Mouse (Mus musculus) lung, postnatal 10 days (tissue): ENCODE measurements at regions not wholly inside any gene's neighbourhood (a gene's known extent, or its start where the extent isn't known, plus 50 kb on each side); places are given as distances from the start of the nearest gene placed in this dataset.
A peak's percentile ranks its signal among the peaks of the same experiment; 100 is the strongest.

Experiments used
- DNase-seq: peaks from one replicate; pipeline ENCODE4 v3.0.0; 2021

DNA sequence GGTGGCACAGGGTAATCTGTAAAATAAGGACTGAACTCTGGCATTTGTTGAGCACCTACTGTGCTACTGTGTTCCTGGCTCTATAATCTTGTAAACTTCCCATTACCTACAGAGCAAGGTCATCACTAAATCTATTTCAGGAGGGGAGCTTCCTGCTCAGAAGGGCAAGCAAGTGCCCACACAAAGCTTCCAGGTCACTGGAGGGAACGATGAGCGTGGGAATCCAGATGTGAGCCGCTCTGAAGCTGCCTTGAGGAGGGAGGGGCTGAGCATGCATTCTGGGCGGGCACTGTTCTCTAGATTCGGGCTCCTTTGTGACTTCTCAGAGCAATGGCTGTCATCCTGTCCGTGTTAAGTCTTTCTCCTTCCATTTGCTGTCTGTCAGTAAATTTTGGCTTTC, 198.5 kb upstream of the Eef2kmt start:
- no peak for DNase-seq

DNA sequence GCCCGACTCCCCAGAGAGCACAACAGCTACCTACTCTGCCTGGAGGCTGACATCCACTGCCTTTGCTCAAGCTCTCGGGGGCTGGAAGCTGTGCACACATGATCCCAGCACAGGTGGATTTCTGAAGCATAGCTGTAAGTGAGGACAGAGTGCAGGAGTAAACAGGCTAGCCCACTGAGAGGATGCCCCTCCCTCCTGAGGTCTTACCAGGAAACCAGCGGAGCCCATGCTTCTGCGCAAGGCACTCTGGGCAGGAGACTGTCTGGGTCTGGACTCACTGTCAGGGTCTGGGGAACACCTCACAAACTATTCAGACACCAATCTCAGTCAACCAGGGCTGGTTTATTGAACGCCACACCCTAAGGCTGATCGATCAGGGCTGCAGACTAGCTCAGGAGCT, 197.2 kb upstream of the Eef2kmt start:
- no peak for DNase-seq

DNA sequence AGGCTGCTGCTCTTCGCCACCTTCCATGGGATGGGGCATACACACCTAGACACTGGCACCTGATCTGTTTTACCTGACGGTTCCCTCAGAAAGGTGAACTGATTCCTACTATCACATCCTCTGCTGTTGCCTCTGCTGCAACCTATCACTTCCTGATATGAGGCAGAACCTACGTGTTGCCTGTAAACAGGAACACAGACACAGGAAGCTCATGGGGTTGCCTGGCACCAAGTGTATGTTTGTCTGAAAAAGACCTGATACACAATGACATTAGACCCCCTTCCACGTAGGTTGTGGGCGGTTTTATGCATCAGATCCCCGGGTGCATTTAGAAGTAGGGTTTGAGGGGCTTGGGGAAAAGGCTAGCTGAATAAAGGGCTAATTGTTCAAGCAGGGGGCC, 190.0 kb upstream of the Eef2kmt start:
- DNase-seq: no peak

DNA sequence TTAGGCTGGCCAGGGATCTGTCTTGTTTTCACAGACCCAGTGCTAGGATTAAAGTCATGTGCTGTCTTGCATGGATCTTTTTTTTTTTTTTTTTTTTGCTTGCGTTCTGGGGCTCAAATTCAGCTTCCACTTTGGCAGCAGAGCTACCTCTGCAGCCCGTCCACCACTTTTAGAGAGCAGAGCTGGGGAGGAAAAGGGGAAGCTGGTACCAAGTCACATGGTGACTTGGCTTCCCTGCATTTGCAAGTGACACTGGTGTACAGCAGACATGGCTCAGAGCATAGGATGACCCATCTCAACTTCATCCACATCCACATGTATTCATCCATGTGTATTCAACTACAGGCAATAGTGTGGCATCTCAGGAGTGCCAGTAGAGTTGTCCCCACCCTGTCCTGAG, 189.0 kb upstream of the Eef2kmt start:
- DNase-seq: no peak

DNA sequence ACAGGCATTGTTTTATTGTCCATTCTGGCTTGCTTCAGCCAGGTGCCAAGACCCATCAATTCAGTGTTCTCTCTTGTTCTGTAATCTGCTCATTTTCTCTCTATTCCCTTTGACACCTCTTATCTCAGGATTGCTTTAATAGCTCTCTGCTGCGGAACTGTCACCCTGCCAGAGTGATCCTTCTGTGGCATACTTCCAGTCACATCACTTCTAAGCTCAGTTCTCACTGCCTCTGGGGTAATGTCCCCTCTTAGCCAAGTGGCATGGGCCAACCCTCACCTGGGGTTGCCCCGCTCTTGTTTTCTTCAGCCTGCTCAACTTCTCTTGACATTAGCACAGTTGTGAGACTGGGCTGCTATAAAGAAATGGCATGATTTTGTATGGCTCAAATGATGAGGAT, 183.9 kb upstream of the Eef2kmt start:
- no peak for DNase-seq

DNA sequence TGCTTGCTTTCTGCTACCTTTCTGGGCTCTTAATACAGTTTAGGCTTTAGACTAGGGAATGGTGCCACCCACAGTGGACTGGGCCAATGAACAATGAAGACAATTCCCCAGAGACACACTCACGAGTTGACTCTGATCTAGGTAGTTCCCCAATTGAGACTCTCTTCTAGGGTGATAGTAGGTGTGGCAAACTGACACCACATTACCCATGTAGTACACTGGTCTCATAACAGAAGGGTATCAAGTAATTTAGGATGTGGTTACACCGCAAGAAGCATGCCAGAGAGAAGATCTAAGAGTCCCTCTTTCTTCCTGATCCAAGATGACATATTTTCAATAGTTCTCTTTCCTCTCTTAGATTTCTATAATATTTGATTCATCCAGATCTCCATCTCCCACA, 182.6 kb upstream of the Eef2kmt start:
- DNase-seq: no peak

DNA sequence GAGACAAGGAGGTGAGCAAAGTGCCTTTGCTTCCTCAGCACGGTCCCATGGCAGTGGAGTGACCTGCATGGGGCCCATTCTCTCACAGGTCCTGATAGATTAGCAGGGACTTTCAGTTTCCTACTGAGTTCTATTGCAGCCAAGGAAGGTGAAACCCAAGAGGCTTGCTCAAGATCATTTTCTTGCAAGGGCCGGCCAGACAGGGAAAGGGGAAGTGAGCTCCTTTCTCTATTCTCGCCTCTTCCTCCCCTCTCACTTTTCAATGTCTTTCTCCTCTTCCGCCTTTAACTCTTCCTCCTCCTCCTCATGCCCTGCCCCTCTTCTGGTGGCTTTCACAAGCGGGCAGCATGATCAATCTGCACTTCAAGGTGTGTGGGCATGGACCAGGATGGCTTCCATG, 175.9 kb upstream of the Eef2kmt start:
- no peak for DNase-seq

DNA sequence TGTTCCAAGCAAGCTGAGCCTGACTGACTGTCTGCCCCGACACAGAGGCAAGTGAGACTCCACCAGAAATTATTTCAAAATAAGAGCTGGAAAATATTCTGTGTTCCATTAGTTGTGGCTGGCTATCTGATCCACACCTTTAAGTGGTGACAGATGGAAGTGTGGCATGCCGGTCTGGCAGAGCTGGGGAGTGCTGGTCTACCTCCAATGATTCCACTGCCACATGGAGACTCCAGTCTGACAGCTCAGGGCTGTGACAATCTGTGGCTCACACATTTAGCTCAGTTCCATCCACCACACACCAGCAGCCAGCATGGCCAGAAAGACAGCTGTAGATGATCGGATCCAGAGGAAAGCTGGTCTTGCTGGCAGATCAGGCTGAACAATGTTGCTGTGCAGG, 175.3 kb upstream of the Eef2kmt start:
- DNase-seq: peak; percentile 34

DNA sequence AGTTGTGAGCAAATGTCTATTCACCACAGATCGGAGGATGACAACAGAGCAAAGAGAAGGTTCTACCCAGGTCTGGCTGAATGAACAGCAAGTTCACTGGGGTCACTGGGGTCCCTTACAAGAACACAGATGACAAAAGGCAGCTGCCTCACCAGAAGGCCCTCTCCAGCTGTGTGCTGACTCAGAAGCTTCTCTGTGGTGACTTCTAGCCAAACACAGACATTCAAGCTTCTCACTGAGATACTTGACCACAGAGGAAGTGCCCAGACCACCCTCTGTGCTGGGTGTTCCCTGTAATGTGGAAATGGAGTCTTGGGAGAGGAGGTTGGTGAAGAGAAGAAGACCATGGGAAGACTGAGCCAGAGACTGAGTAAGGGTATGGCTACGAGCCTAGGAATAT, 173.7 kb upstream of the Eef2kmt start:
- no peak for DNase-seq

DNA sequence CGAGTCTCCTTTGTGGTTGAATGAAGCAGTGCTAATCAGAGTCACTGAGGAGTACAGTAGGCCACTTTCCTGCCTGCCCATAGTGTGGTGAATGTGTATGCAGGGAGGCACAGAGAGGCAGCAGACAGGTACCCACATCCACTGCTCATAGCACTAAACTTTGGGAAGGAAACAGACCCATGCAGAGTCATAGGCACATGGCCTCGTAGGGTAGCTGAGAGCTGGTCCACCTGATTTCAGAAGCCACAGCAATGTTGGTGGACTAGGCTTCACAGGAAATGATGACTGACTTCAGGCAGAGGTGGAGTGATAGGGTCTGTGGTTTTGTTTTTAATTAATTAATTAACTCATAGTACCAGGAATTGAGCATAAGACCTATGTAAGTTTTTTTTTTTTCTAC, 170.1 kb upstream of the Eef2kmt start:
- no peak for DNase-seq

DNA sequence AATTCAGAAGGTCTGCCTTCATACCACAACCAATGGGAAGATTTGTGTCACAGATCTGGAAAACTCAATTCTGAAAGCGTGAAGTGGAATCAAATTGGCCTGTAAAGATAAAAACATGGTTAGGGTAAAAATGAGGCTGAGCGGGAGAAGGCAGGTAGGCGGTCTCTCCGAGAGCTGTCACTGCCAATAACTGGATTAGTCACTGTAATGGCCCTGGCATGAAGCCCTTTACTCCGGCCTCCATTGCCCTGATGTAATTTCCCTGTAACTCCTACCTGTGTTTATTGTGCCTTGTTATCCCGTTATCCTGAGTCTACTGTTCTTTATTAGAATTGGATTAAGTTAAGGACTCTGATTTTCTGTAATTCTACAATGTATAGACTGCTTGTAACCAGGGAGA, 166.3 kb upstream of the Eef2kmt start:
- no peak for DNase-seq

DNA sequence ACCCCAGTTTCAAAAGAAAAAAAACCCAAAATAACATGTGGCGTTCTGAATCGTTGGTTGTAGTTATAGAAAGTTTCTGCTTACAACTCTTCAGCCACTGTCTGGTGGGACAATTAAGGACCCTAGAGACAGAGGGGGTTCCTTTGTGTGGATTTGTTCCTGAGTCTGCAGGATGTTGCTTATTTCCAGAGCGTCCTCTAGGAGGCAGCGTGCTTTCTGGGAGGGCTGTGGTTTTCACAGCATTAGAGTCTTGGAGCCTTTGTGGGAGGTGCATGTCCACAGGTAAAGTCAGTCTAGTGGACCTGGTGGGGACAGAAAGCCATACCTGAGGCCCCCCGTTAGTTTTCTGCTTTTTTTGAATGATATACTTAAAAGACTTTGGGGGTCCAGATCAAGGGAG, 165.8 kb upstream of the Eef2kmt start:
- DNase-seq: no peak

DNA sequence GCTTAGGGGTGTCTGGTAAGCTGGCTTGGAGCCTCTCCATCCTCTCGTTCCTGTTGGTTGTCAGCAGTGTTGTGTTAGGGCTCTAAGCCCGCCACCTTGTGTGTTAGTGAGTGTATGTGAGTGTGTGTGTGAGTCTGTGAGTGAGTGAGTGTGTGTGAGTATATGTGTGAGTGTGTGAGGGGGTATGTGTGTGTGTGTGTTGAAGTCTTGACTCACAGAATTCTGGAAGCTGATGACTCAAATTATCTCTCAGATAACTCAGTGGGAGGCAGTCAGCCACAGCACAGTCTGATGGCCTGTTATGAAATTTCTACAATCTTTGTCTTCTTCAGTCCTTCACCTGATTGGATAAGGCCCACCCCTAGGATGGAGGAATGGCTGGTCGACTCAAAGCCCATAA, 163.7 kb upstream of the Eef2kmt start:
- DNase-seq: no peak

DNA sequence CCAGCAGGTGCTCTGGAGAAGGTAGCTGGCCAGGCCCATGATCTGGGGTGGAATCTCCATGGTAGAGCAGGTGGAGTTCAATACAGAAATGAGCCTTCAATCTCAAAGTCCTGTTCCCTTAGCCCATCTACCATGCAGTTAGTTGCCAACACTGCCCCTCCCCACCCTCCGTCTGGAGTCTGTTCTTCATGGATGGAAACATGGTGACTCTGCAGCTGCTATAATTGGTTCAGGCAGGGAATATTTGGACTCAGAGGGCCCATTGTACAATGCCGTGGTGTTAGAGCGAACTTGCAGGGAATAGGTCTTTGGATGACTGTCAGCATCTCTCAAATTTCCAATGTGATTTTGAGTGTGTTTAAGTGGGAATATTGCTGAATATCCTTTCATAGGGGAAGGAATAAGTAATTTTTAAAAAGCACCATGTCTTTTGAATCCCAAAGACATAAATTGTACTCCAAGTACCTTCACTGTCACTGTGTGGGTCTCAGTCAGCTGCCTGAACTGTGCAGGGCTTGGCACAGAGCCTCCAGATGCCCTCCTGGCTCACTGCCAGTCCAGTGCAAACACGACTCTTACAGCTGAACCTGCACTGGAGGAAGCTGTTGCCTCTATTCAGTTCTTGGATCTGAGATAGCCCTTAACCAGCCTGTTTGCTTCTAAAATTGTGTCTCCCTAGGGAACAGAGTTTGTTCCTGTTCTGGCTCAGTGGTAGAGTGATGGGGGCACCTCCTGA, 162.8 kb upstream of the Eef2kmt start:
- no peak for DNase-seq

DNA sequence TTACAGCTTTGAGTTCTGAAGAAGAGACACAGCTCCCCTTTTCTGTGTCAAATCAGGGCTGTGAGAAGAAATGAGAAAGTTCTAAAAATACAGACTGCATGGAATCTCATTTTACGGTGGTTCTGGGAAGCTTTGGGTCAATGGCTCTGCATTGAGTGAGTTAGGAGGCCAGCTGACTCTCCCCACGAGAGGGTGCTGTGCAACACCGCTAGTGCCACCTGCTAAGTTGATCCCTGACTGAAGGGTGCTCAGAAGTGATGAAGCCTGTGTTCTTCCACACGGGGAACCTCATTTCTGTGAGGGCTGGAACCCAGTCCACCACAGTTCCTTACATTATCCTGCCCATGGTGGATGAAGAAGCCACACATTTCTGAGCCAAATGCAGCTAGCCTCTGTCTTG, 159.5 kb upstream of the Eef2kmt start:
- no peak for DNase-seq

DNA sequence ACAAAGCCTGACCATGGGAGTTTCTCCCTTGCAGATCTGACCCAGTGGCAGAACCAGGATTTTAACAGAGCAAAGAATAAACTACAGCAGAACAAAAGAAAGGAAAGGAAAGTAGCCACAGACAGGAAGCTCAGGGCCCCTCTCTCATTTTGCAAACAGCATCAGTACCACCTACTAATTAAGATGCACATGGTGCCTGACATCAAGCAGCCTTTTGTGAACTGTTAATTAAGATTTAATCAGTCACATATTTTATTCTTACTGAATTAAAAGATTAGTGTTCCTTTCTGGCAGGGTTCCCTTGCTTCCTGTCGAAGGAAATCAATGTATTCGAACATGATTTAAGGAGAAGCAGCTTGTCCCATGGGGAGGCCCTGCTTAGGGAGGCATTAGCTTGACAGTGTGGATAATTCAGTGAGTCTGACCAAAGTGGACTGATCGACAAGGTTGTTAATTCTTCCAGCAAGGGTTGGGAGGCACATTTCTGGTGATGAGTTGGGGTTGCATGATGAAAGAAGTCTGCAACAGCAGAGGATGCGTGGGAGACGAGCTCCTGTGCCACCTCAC, 156.1 kb upstream of the Eef2kmt start:
- no peak for DNase-seq

DNA sequence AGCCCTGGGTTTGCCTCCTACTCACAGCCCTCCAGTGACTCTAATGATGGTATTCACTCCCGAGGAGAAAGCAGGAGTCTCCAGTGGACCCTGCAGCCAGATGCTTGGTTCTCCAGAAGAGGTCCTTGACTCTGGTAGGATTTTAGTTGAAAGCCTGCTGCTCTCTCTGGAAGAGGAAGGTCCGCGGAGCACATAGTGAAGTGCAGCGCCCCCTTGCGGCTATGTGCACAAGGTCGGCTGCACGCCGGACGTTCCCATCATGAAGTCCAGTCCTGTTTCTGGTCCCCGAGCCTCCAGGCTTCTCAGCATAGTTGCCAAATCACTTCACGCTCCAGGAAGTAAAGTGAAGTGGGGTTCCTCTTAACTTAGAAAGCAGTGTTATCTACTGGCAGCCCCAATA, 150.9 kb upstream of the Eef2kmt start:
- DNase-seq: peak; percentile 71

DNA sequence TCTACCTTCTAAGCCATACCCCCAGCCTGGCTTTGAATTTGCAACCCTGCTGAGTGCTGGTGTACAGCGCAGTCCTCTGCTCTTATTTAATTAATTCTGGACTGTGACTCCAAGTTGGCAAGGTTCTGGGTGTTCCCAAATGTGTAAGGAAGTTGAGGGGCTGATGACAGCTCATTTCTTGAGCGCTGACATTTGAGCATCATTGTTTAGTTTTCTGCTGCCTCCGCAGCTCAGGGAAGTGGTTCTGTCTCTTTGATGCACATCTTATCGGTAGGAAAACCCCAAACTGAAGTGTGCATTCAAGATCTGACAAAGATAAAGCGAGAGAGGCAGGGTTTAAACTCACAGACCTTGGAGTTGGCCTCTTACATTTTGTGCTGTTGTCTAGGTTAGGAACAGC, 137.6 kb upstream of the Eef2kmt start:
- no peak for DNase-seq

DNA sequence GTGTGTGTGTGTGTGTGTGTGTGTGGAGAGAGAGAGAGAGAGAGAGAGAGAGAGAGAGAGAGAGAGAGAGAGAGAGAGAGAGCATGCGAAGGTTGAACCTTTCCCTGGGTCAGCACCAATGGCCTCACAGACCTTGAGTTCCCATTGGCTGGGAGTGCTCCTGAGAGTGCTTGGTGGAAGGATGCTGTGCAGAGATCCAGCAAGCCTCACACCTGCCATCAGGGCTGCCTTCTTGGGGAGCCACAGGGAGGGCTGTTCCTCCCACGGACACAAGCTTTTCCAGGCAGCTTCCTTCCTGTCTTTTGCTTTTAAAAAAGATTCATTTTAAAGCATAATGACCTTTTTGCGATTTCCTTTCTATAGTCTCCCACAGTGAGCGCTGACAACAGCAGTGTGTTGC, 127.1 kb upstream of the Eef2kmt start:
- DNase-seq: no peak

DNA sequence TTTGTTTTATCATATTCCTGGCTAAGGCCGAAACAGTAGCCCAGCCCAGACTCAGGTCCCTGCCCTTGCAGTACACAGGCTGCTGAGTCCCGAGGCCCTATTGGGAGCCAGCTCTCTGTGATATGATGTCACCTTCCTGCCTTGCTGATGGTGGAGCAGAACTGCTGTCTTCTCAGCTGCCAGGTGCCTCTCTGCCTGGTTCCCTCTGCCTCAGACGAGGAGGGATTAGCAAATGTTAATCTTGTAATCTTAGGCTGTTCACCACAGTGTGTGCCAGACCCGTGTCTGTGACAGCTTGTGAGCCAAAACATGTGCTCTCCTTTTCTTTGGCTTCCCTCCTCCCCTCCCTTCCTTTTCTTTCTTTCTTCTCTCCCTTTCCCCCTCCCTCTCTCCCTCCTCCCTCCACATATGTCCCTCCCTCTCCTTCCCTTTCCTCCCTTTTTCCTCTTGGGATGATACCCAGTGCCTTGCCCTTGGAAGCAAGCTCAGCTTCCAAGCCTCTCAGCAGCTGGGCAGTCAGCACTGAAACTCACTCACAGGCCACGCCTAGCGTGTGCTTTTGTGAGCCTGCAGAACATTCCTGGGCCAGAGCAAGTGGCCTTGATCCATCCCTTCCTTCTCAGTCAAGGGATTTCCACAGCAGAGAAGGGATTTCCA, 126.6 kb upstream of the Eef2kmt start:
- peak; percentile 11 for DNase-seq

DNA sequence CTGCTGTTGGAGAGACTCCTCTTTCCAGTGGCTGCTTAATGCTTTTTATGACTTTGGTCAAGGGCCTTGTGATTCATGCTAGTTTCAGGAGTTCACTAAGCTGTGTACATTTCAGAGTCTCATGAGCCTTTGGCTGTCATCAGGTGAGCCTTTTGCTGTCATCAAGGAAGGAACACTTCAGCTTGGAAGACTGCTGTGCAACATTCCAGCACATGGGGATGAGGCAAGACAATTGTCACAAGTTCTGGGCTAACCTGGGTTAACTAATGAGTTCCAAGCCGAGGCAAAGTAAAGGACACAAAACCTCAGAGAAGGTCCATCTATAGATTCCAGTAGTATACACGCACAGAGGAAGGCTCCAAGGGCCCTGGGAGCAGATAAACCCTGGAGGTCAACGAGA, 124.8 kb upstream of the Eef2kmt start:
- DNase-seq: no peak

DNA sequence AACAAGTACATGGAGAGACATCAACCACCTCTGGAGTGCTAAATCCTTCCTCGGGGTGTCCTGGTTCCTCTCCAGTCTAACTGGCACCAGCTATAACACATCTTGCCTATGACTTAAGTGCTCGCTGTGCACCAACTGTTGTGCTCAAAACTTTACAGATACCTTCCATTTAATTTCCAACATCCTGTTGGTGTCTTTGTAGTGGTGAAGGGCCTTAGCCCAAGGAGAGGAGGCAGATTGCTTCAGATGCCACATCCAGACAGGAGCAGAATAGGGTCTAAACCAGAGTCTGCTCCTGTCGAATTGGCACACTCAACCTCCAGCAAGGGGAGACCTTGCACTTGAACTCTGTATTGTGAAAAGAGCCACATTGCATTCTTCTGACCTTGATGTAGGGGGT, 121.2 kb upstream of the Eef2kmt start:
- no peak for DNase-seq

DNA sequence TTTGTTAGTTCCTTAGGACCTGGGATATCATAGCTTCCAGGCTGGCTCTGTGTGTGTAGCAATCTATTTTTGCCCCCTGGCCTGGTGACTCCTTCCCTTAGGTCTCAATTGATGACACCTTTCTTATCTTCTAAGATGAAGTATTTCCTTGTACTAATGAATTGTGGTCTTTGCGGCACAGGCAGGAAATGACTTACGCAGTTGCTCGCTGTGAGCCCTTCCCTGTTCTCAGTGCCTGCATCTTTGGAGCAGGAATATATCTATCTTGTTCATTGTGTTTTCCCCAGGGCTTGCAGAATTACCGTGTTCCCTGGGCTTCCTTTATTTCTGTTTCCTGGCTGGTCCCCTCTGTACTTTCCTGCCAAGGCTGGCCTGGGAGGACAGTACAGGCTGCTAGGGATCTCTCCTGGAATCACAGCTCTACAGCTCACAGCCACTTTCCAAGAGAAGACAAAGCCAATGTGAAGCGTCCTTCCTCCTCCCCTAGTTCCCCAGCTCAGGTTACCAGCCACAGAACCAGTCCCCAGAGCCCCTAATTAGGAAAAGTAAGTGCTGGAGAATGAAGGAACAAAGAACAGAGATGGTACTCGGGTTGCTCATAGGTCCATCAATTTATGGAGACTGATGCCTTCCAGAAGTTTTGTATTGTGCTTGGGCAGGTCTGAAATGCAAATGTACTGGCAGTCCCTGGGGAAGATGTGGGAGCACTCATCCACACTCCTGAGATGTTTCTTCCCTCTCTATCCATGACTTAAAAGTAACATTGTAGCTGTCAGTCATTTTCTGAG, 119.2 kb upstream of the Eef2kmt start:
- DNase-seq: no peak
